Mouse (Mus musculus) layer of hippocampus, postnatal 10 days (tissue): ENCODE data around the gene Mn1. TPM values are rescaled to one million over a fixed set of nuclear protein-coding genes. Genes with fewer than 3 reads are reported as not detected.

Experiments
- DNase-seq, 2 experiments: peaks; one replicate each; pipeline ENCODE4 v3.0.0; 2021; ENCODE audit warnings: low spot score in 2 of 2
- total RNA-seq, 2 experiments: library from RNA; stranded (reverse); gene quantifications; 2 replicates each; pipeline ENCODE4 v1.2.3; 2021

Gene Mn1
- total RNA-seq, 2 experiments from 2014 or later: 33.7 to 36.8 TPM

DNA sequence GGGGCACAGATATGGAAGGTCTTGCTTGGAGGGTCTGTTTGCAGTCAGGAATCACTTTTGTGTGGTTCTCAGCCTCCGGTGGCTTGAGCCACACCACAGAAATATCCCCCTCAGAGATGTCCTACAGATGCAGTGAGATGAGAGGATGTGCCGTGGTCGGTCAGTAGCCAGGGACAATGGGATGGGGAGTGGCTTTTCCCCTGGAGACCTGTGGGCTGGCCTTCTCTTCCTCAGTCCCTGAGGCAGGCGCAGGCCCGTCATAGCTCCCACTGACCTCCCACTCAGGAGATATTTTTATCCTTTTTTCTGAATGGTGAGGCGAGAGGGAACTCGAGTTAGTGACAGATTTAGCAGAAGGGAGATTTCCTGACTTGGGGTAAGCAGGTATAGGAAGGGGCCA is 12.6 kb downstream of the Mn1 start:
- no peak for DNase-seq

DNA sequence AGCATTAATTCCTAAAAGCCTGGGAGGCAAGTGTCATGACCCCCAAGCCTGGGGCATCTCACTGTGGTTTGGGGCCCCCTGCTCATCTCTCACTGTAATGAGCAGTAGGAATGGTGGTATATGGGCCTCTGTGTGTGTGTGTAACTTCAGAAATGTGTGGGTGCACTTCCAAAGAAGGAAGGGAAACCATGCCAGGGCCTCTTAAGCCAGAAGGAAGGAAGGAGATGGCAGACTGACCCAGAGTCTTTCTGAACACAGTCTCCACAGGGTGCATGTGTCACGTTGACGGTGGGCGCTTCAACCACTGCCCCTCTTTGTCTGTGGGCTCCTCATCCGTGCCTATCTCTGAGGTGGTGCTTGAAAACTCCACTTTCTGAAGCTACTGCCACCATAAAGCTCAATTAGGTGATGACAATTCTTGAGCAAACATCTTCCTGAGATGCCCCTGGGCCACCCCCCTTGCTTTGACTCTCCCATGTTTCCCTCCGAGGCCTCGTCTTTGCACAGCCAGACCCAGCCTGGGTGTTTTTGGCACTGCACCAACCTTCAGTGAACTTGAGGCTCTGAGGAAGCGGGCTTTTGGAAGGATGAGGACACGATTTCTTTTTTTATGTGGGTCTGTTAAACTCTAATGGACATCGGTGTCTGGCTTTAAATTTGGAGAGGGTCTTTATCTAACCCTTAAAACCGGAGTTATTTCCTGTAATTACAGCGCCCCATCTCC is 14.0 kb downstream of the Mn1 start:
- DNase-seq: no peak

DNA sequence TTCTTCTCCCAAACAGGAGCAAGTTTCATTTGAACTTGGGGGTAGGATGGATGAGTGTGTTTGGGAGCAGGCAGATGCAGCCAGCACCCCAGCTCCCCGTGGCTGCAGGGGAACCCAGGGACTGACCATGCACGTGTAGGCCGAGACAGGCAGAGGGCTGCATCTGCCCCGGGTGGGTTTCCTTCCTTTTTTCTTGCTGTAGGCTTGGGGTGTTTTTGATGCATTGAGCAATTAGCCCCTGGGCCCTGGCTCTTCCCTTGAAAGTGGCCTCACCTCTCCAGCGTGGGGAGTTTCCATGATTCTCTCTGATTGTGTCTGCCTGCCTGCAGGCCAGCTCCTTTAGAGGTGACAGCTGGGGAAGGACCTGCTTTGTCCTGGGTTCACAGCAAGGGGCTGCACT is 15.7 kb downstream of the Mn1 start:
- no peak for DNase-seq

DNA sequence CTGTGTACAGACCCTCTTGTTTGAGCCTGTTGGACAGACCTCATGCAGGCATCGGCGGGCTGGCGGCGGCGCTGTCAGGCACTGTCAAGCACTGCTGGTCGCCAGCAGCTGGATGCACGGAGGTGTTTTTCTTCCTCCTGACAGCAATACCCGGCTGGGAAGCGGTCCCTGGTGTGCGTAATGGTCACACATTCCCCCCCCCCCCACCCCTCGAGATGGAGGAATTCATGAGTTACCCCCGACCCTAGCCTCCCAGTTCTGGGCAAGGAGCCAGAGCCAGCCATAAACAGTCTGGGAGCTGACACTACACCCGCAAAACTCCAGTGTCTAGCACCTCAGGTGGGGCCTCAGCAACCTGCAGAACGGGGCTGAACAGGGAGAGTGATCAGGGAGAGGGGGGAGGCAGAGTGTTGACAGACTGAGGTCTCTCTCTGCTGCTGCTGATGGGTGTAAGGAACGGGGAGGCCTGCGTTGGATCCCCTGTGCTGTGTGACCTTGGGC is 17.2 kb downstream of the Mn1 start:
- no peak for DNase-seq

DNA sequence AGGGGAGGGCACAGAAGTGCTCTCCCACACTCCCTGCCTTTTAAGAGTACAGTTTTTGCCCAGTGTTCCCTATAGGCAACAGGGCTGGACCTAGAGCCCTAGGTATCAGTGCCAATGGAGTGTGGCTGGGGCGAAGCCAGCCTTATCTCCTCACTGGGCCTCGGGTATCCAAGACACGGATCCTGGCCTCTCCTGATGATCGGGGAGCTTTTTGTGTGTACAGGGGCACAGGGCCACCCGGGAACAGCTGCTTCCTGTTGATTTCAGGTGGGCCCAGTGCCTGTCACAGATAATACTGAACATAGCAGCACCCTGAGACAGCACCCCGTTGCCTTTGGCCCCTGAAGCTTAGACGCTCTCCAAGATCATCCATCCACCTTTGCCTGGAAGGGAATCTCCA is 19.1 kb downstream of the Mn1 start:
- DNase-seq: no peak

DNA sequence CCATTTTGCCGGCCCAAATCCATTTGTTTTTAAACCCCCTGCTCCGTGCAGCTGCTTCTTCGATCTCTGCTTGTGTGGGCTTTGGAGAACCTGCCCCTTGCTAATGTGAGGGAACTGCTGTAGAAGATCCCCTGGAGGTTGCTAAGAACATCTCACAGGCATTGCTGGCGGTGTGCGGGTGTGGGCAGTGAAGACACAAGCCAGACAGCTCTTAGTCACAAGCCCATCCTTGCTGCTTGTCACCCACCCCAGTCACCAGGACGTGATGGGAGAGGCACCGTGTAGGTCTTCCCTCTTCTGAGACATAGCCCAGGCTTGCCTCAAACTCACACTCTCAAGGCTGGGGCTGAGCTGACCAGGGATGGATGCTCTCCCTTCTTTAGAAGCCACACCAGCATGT is 20.0 kb downstream of the Mn1 start:
- DNase-seq: no peak

DNA sequence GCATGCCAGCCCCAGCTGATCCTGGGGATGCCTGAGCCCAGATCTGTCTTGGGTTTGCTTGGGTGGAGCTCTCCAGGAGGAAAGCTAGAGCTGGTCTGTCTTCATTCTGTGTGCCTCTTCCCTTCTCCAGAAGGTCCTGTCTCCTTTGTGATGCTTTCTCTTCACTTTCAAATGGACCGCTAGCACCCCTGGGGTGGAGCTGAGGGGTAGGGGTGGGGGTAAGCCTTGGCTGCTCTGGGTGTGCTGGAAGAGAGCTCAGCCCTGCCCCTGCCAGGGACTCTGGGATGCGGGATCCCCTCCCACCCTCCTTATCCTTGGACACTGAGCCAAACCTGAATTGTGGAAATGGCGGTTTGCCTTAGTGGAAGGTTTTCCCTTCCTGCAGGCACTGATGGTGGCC is 21.2 kb downstream of the Mn1 start:
- no peak for DNase-seq

DNA sequence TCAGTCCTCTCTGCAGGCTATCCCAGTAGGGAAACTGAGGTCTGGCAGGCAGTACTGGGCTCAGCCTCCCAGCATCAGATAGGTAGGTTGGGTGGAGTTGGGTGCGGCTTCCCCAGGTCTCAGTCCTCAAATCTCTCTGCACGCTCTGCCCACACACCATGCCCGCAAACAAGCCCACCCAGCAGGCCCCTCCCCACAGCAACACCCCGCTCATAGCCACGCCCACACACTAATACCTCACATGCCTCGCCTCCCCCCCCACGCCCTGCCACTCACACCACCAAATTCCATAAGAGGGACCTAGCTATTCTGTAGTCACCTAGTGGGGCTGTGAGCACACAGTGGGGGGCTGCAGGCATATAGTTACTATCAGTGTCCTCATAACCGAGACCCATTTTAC is 21.7 kb downstream of the Mn1 start:
- DNase-seq: no peak

DNA sequence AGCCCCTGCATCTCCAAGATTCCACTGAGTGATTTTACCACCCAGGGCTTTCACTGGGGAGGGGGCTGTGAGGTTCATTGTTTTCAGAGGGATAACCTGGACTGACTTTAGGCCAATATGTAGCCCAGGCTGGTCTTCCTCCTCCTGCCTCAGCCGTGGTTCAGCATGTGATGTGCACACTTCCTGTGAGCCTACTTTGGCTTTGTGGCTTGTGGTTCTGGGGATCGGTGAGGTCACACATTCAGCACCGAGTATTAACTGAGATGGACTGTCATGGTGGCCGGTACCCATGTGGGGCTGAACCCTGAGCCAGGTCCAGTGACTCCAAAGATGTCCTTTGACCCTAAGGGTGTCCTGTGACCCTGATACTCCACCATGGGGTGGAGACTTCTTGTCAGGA is 23.1 kb downstream of the Mn1 start:
- no peak for DNase-seq

DNA sequence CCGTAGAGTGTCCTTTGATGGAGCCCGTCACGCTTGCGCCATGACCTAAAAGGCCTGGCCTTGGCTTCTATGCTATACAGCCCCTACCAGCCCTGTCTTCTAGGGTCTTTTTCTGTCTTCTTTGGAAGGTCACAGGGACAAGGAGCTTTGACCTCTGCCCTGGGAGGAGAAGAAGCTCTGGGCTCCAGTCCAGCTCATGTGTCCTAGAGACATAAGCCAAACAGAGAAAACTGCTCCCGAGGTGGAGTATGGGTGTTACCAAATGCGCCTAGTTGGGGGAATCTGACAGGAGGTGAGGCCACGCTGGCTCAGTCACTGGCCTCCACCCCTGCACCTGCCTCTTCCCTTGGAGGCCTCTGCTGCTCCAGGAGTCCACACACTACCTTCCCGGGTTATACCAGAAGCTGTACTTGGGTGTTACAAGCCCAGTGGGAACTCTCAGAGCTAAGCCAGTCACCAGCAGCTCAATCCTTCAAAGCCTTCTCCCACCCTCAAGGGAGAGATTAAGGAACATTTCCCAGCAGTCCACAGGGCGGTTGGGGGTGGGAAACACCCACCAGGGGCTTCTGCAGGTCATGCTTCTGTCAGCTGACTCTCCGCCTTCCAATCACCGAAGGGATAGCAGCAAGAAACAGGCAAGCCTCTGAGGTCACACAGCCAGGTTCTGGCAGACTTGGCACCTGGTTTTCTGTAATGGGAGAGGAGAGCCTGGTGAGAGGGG is 25.1 kb downstream of the Mn1 start:
- DNase-seq: no peak

DNA sequence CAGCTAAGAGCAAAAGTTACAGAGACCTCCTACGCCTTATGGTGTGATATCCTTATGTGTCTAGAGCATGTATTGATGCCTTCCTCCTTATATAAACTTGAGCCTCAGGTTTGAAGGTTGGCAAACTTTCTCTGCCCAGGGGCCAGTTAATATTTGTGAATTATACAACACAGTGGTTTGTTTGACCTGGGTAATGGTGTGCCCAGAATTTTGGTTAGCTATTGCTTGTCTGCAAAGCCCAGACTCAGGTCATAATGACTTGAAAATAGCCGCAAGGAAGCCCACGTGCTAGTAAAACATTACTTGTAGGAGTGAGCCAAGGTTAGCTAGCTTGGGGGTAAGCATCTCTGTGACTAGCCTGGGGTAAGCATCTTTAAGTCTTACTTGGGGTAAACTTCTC is 26.5 kb downstream of the Mn1 start:
- no peak for DNase-seq

DNA sequence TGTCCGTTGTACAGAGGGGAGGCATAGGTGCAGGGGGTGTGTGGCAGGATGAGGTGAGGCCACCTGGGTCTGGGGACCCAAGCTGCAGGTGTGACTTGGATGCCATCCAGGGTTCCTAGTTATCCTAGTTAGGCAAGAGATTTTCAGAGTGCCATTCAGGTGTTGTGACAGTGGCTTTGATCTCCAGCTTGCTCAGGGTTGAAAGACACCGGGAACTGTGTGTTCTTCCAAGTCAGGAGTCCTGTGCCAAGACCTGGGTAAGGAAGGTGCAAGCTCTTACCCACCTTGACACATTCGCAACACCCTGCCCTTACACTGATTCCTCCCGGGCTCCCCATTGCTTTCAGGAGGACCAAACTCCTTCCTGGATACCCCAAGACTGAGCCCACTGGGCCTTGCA is 27.2 kb downstream of the Mn1 start:
- DNase-seq: no peak

DNA sequence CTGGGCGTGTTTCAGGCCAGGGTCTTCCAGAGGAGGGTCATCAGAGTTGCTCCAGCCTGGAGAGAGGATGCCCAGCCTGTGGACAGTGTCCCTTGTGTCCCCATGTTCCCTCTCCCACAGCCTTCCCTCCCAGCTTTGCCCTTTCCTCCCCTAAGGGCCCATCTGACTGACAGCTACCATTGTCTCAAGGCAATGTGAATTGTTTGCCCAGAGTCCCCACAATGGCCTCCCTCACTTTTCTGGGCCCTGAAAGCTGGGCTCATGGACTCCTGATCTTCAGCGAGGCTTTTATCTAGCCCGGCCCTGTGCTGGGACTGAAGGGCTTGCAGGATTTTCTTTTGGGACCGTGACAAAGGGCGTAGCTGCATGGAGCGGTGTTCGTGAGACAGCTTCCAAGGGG is 29.5 kb downstream of the Mn1 start:
- DNase-seq: no peak

DNA sequence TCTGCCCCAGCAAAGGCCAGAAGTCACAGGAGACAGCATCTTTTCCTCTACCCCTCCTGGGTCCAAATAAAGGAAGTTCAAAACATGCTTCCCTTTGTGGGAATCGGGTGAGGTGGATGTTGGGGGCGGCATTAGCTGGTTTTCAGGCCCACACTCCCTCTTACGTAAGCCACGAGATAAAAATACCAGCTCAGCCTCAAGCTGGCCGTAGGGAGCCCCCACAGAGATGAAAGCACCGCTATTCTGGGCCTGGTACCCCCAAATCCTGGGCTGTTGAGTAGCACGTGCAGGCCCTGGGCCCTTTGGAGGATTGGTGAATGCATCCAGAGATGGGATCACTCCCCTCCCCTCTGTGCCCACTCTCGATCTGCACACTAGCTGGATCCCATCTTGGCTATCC is 32.5 kb downstream of the Mn1 start:
- no peak for DNase-seq

DNA sequence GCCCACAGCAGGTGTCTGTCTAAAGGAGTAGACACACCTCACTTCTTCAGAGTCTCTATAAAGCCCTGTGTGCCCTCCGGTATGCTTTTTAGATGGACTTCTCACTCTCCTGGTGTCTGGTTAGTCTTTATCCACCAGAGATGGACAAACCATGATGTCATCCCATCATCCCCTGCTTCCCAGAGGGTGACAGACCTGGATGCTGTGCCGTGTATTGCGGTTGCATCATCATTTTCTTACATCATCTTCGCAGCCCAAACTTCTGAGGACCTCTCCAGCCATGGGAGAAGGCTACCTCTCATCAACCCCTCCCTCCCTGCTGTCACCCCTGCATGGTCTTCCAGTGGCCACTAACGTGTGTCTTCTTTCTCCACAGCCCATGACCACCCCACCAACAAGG is 37.1 kb downstream of the Mn1 start:
- DNase-seq: no peak

DNA sequence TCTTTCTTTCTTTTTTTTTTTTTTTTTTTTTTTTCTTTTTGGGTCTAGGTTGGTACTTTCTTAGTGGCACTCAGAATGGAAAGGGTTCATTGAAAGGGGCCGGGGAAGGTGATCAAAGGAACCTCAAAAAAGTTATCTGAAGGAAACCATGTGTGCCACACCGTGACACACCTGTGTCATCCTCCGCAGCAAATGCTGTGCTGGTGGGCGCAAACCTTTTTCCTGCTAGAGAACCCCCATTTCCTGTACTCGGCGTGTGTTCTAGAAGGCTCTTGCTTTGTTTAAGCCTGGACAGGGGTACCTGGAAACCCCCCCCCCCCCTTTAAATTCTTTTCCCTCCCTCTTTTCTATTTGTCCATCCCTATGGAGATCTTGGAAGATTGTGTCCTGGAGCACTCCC is 37.7 kb downstream of the Mn1 start:
- no peak for DNase-seq

DNA sequence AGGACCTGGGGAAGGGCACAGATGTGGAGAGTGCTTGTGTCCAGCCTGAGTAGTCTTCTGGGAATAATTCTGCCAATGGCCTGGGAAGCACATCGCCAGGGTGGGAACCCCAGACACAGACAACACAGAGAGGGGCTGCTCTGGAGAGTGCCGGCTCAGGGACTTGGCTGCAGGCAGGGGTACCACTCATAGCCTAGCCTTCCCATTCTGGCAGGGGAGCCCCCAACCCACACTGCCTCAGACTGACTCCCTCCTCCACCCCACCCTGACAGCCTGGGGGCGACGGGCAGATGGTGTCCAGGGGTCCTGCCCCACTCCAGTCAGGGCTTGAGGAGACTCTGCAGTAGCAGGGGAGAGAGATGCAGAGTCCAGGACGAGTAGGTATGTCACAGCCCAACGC is 41.5 kb downstream of the Mn1 start:
- DNase-seq: no peak

DNA sequence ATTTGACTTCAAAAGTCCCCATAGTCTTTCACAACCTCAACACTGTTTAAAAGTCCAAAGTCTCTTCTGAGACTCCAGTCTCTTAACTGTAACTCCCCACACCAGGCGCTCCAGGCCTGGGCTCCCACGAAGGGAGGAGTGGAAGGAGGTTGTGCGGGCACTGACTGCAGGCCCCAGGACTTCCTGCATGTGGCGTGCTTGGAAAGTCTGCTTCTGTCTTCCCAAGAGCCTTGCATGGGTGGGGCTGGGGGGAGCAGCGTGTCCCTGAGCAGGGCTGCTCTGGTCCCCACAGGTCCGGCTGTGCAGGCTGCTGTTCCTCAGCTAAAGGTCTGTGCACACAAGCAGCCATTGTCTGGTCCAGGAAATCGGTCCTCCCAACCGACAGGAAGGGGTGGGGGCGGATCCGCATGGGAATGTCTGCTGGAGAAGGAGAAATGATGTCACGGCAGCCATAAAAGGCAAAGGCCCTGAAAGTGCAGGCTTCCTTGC is 48.7 kb downstream of the Mn1 start:
- DNase-seq: no peak

DNA sequence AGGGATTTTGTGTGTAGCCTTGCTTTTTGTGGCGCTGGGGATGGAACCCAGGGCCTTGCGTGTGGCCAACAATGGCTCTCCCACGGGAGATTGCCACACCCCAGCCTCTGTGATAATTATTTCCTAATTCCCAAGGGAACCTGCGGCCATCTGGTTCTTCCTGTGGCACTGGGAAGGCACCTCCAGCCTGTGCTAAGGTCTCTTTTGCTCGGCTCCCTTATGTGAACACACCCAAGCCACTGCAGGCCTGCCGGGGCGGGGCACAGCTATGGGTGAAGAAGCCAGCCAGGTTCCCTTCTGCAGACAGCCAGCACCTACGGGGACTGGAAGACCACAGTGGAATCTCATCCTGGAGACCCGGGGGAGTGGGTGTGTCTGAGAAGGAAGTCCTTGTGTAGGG is 49.3 kb downstream of the Mn1 start:
- DNase-seq: no peak

DNA sequence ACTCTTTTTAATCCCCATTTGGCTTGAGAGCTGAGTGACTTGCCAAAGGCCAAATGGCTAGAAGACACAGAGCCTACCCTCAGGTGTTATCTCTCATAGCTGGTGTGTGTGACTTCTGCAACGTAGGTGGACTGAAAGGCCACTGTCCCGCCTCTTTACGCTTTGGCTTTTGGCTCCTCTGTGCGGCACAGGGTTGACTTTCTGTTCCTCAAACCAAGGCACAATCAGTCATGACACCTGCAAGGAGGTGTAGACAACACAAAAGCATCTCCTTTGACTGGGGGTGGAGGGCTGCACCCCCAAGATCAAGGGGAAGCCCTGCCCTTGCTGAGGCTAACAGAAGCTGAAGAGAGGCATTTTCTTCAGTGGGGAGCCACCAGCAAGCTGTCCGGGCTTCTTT is 50.5 kb downstream of the Mn1 start:
- DNase-seq: no peak

DNA sequence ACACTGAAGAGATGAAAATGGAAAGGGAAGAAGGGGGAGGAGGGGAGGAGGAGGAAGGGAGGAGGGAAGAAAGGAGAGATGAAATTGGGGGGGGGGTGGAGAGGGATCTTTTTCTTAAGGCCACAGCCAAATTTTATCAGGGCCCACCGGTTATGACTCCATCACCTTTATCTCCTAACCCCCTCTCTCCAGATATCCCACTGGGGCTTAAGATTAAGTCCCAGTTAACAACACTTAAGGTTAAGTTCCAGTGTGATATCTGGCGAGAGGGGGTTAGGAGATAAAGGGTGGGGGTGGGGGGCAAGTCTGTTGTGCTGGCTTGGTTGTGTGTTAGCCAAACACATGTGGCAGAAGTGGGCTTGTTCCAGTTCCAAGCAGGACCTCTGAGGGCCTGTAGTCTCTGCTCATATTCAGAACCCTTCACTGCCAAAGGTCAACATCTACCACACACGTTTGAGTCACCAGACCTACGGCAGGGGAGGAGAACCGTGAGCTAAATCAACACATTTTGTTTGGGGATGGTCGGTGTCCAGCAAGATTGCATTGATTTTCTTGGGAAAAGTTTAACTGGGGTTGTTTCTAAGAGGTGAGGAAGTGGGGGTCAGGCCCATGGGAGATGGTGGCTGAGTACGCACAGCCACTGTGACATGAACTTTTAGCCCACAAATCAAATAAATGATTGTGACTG is 52.2 kb downstream of the Mn1 start:
- no peak for DNase-seq

DNA sequence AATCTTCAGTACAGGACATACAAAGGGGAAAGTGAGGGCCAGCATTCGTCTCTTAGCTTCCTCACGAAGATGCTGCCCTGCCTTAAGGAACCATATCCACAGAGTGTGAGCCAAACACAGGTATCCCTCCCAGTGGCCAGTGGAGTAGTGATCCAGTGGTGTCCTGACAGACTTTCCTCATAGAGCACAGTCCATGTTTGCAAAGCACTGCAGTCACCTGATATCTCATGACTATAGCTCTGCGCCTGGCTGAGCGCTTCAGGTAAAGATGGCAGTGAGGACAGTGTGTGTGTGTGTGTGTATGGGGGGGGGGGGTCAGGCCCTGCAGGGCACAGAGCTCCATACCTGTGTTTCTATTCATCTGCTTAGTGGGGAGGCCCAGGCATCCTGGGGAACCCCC is 53.7 kb downstream of the Mn1 start:
- no peak for DNase-seq
